Mouse (Mus musculus) gastrocnemius, postnatal 14 days (tissue): ENCODE measurements at regions not wholly inside any gene's neighbourhood (a gene's known extent, or its start where the extent isn't known, plus 50 kb on each side); places are given as distances from the start of the nearest gene placed in this dataset.
A peak's percentile ranks its signal among the peaks of the same experiment; 100 is the strongest.
"Not testable (repeated sequence)": the region's sequence is repeated elsewhere in the genome, so short reads cannot be mapped to it uniquely, and the experiment has no call there.

Experiments
- DNase-seq: peaks from one replicate; pipeline ENCODE4 v3.0.0; 2021; ENCODE audit warnings: mixed read lengths
- intact Hi-C: fragments of 180-260 bp; cut with DNase I; formaldehyde crosslinking; loops from one replicate; pipeline ENCODE4 v1.15.1; 2025; ENCODE audit warnings: low total_unique reads

- intact Hi-C loops: no loop called here
- DNase-seq: no peak
These were observed 234.5 kb downstream of the Sec16b start for GRCm38 (mm10) chr1:157740725-157741665.

- intact Hi-C loops: no loop called here
- peak; percentile 10 for DNase-seq
These were observed 239.1 kb downstream of the Sec16b start for GRCm38 (mm10) chr1:157745611-157746010.

GRCm38 (mm10) chr1:157755015-157755649 is 248.6 kb downstream of the Sec16b start:
- intact Hi-C loops: no loop called here
- no peak for DNase-seq

- intact Hi-C loops: no loop called here
- no peak for DNase-seq
These were observed 250.4 kb downstream of the Sec16b start for GRCm38 (mm10) chr1:157756977-157757376.

- intact Hi-C loops: no loop called here
- DNase-seq: no peak
These were observed 251.8 kb downstream of the Sec16b start for GRCm38 (mm10) chr1:157758337-157758736.

GRCm38 (mm10) chr1:157768201-157768600 is 261.7 kb downstream of the Sec16b start:
- DNase-seq: no peak
- intact Hi-C loops: no loop called here

GRCm38 (mm10) chr1:157797711-157798110 is 291.2 kb downstream of the Sec16b start:
- intact Hi-C loops: no loop called here
- no peak for DNase-seq

- intact Hi-C loops: no loop called here
- DNase-seq: no peak
These were observed 292.3 kb downstream of the Sec16b start for GRCm38 (mm10) chr1:157798561-157799553.

- intact Hi-C loops: no loop called here
These were observed 294.6 kb downstream of the Sec16b start for GRCm38 (mm10) chr1:157801151-157801550.

GRCm38 (mm10) chr1:157804229-157804628 is 297.7 kb downstream of the Sec16b start:
- no peak for DNase-seq
- intact Hi-C loops: no loop called here

More at GRCm38 (mm10) chr1:157801151-157801550, 294.6 kb downstream of the Sec16b start:
- no peak for DNase-seq

- no peak for DNase-seq
- intact Hi-C loops: no loop called here
These were observed 299.8 kb downstream of the Sec16b start for GRCm38 (mm10) chr1:157806296-157806695.

- intact Hi-C loops: no loop called here
- DNase-seq: no peak
These were observed 303.3 kb downstream of the Sec16b start for GRCm38 (mm10) chr1:157809674-157810471.

GRCm38 (mm10) chr1:157810657-157811056 is 304.1 kb downstream of the Sec16b start:
- intact Hi-C loops: no loop called here
- no peak for DNase-seq

- intact Hi-C loops: no loop called here
- DNase-seq: no peak
These were observed 321.4 kb downstream of the Sec16b start for GRCm38 (mm10) chr1:157827966-157828365.

GRCm38 (mm10) chr1:157831511-157831910 is 325.0 kb downstream of the Sec16b start:
- intact Hi-C loops: no loop called here

GRCm38 (mm10) chr1:157872775-157873174 is 366.2 kb downstream of the Sec16b start:
- DNase-seq: no peak
- intact Hi-C loops: no loop called here

More at GRCm38 (mm10) chr1:157831511-157831910, 325.0 kb downstream of the Sec16b start:
- no peak for DNase-seq

GRCm38 (mm10) chr1:157875006-157875405 is 368.5 kb downstream of the Sec16b start:
- DNase-seq: no peak

GRCm38 (mm10) chr1:157877117-157877516 is 370.6 kb downstream of the Sec16b start:
- intact Hi-C loops, DNase-seq: not testable (repeated sequence)

More at GRCm38 (mm10) chr1:157875006-157875405, 368.5 kb downstream of the Sec16b start:
- intact Hi-C loops: no loop called here

- intact Hi-C loops: no loop called here
- DNase-seq: no peak
These were observed 380.6 kb downstream of the Sec16b start for GRCm38 (mm10) chr1:157887146-157887545.
